Mouse (Mus musculus) limb, embryonic 11.5 days (tissue): ENCODE data around the gene Ppm1l. TPM values are rescaled to one million over a fixed set of nuclear protein-coding genes. Genes with fewer than 3 reads are reported as not detected.

Experiments used
- ATAC-seq: fragments of 200-750 bp; cut with Nextera tagmentation; 2 replicates; pipeline ENCODE4 v1.8.0; 2017; ENCODE audit warnings: low read depth; ENCODE audit not compliant: insufficient number of reproducible peaks, low FRiP score, low TSS enrichment
- DNase-seq: peaks from one replicate; pipeline ENCODE4 v3.0.0-alpha.2; 2015; ENCODE audit warnings: low spot score
- H3K27ac ChIP-seq: fragments of 300-500 bp; sonication (generic); replicated peaks from 2 replicates; pipeline ENCODE4 v1.5.1; 2014; ENCODE audit warnings: low read depth, mild to moderate bottlenecking, low read length
- H3K27me3 ChIP-seq: fragments of 300-500 bp; sonication (generic); 2 replicates; pipeline ENCODE4 v1.6.1; 2014; ENCODE audit warnings: mild to moderate bottlenecking, low read length, mixed read lengths; ENCODE audit not compliant: control insufficient read depth, insufficient read depth
- H3K36me3 ChIP-seq: fragments of 300-500 bp; sonication (generic); 2 replicates; pipeline ENCODE4 v1.6.1; 2014; ENCODE audit warnings: mild to moderate bottlenecking, low read length, moderate library complexity, mixed read lengths; ENCODE audit not compliant: control insufficient read depth, insufficient read depth
- H3K4me1 ChIP-seq: fragments of 300-500 bp; sonication (generic); 2 replicates; pipeline ENCODE4 v1.6.1; 2014; ENCODE audit warnings: low read length, mixed read lengths; ENCODE audit not compliant: control insufficient read depth, insufficient read depth
- H3K4me2 ChIP-seq: fragments of 300-500 bp; sonication (generic); 2 replicates; pipeline ENCODE4 v1.6.1; 2014; ENCODE audit warnings: low read depth, mild to moderate bottlenecking, moderate library complexity; ENCODE audit not compliant: severe bottlenecking
- H3K4me3 ChIP-seq: fragments of 300-500 bp; sonication (generic); 2 replicates; pipeline ENCODE4 v1.5.1; 2014; ENCODE audit warnings: low read depth, low read length
- H3K9ac ChIP-seq: fragments of 300-500 bp; sonication (generic); 2 replicates; pipeline ENCODE4 v1.6.1; 2014; ENCODE audit warnings: mild to moderate bottlenecking, low read length
- H3K9me3 ChIP-seq: fragments of 300-500 bp; sonication (generic); 2 replicates; pipeline ENCODE4 v1.6.1; 2016; ENCODE audit warnings: low read length; ENCODE audit not compliant: control insufficient read depth
- WGBS: fragments of 180-500 bp; shearing (Covaris S2); extraction: QIAGEN DNeasy Blood & Tissue Kit; methylation state at CpG from one replicate; pipeline ENCODE4 v1.1.7; 2014; 5-methylcytosine and 5-hydroxymethylcytosine counted together
- polyA plus RNA-seq: library from polyadenylated mRNA; unstranded; fragments of >200 nt; fragmentation: Nextera tagmentation; extraction: Ambion mirVana; gene quantifications from 2 replicates; pipeline ENCODE4 v1.2.1, GENCODE M21; 2014

Gene Ppm1l
- polyA plus RNA-seq, 1 experiment from 2014 or later, result 10.5 TPM

DNA sequence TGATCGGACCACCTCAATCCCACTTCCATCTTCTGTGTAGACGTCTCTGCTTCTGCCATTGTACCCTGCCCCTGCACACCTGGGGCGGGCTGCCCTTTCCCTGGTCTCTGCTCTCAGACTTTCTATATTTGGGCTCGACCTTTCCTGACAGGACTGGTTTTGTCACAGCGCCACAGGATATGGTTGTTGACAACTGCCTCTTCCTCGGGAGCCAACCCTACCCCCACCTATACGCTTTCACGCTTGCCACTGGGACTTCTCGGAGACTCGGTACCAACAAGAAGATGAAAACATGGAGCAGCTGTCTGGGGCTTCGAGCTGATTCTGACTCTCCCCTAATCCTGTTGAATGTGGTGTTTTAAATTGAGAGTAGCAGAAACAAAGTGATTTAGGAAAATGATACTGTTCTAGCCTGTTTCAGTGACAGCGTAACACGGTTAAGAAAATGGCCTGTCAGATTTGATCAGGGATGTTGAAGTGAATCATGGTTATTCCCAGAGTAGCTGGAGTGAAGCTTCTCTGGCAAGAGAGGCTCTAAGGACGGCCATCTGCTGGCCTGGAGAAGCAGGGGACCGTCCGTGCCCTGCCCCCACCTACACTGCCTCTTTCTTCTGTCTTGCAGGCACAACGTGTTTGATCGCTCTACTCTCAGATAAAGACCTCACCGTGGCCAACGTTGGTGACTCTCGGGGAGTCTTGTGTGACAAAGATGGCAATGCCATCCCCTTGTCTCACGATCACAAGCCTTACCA, 232.2 kb downstream of the Ppm1l start:
- Histone ChIP-seq H3K9ac (no peak overlapping the region), H3K4me2 (no peak overlapping the region), H3K27ac (no peak overlapping the region), H3K36me3 (no peaks in the 10 kb centered on the region), H3K4me3 (no peak overlapping the region), H3K27me3 (no peaks in the 10 kb centered on the region), H3K4me1 (no peaks in the 10 kb centered on the region), H3K9me3 (no peaks in the 10 kb centered on the region)
- WGBS, result 88% methylated on average over 22 of the region's 22 CpGs
- no peak for DNase-seq
- ATAC-seq, result no peak

- Histone ChIP-seq H3K36me3 (no peaks in the 10 kb centered on the region), H3K27me3 (no peaks in the 10 kb centered on the region), H3K27ac (no peak overlapping the region), H3K4me2 (no peak overlapping the region), H3K4me3 (no peak overlapping the region), H3K9ac (no peak overlapping the region), H3K9me3 (no peaks in the 10 kb centered on the region), H3K4me1 (no peaks in the 10 kb centered on the region)
- ATAC-seq (no peak), DNase-seq (no peak)
- 75% methylated on average over 4 of the region's 4 CpGs for WGBS
Measured at GRCm38 (mm10) chr3:69549602-69550001, 232.9 kb downstream of the Ppm1l start.

GRCm38 (mm10) chr3:69555511-69555910, 238.8 kb downstream of the Ppm1l start:
- Histone ChIP-seq H3K4me1 (peaks cover 7% of the 10 kb centered on the region), H3K4me3 (no peak overlapping the region), H3K36me3 (no peaks in the 10 kb centered on the region), H3K4me2 (no peak overlapping the region), H3K27me3 (no peaks in the 10 kb centered on the region), H3K27ac (no peak overlapping the region), H3K9me3 (no peaks in the 10 kb centered on the region), H3K9ac (no peak overlapping the region)
- no peak for DNase-seq
- WGBS, result 87% methylated on average over 6 of the region's 6 CpGs
- ATAC-seq, result no peak

GRCm38 (mm10) chr3:69556092-69556778, 239.6 kb downstream of the Ppm1l start:
- no peak overlapping the region for H3K4me2 ChIP-seq
- ATAC-seq (no peak), DNase-seq (no peak)
- WGBS, result 91% methylated on average over 12 of the region's 12 CpGs
- H3K9me3 ChIP-seq, result no peaks in the 10 kb centered on the region
- no peak overlapping the region for H3K27ac ChIP-seq
- peaks cover 7% of the 10 kb centered on the region for H3K4me1 ChIP-seq
- H3K4me3 ChIP-seq, result no peak overlapping the region
- H3K36me3 ChIP-seq, result no peaks in the 10 kb centered on the region
- H3K27me3 ChIP-seq, result no peaks in the 10 kb centered on the region
- H3K9ac ChIP-seq, result no peak overlapping the region

DNA sequence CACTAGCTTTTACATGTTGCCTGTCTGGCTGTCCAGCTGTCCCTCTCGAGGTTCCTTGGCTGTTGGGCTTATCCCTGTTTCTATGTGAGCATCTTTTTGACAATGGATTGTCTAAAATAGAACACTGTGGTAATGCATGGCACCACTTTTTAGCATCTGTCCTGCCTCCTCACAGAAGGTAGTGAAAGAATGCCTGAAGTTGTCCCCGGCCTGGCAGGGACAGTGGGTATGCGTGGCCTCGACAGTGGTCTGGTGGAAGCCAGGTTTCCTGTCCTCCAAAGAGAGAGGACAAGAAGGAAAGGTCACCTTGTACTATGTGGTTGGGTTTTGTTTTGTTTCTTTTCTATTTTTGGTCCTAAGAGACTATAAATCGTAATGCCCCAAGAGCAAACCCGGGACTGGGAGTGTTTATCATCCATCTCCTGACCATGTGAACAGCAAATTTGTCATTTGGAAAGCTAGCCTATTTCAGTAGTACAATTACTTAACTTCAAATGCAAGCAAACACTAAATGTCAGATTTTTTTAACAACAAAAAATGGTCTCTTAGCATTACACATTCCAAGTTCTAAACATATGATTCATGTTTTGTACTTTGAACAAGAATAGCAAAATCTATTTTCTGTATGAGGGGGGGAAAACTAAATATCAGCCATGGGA, 242.8 kb downstream of the Ppm1l start:
- H3K4me3 ChIP-seq, result no peak overlapping the region
- WGBS, result 88% methylated on average over 6 of the region's 6 CpGs
- no peak overlapping the region for H3K4me2 ChIP-seq
- ATAC-seq (no peak), DNase-seq (no peak)
- no peaks in the 10 kb centered on the region for H3K9me3 ChIP-seq
- H3K27ac ChIP-seq, result no peak overlapping the region
- no peaks in the 10 kb centered on the region for H3K36me3 ChIP-seq
- H3K9ac ChIP-seq, result no peak overlapping the region
- H3K4me1 ChIP-seq, result peaks cover 7% of the 10 kb centered on the region
- H3K27me3 ChIP-seq, result no peaks in the 10 kb centered on the region

GRCm38 (mm10) chr3:69559975-69560330, 243.3 kb downstream of the Ppm1l start:
- H3K27me3 ChIP-seq, result no peaks in the 10 kb centered on the region
- WGBS, result 94% methylated on average over 7 of the region's 7 CpGs
- H3K4me2 ChIP-seq, result no peak overlapping the region
- ATAC-seq (no peak), DNase-seq (no peak)
- no peaks in the 10 kb centered on the region for H3K36me3 ChIP-seq
- peaks cover 7% of the 10 kb centered on the region for H3K4me1 ChIP-seq
- H3K9ac ChIP-seq, result no peak overlapping the region
- H3K4me3 ChIP-seq, result no peak overlapping the region
- no peaks in the 10 kb centered on the region for H3K9me3 ChIP-seq
- H3K27ac ChIP-seq, result no peak overlapping the region

GRCm38 (mm10) chr3:69561686-69562085, 245.0 kb downstream of the Ppm1l start:
- Histone ChIP-seq H3K4me3 (no peak overlapping the region), H3K9ac (no peak overlapping the region), H3K4me1 (peaks cover 7% of the 10 kb centered on the region), H3K27me3 (no peaks in the 10 kb centered on the region), H3K4me2 (no peak overlapping the region), H3K36me3 (no peaks in the 10 kb centered on the region), H3K27ac (no peak overlapping the region), H3K9me3 (no peaks in the 10 kb centered on the region)
- ATAC-seq, result no peak
- DNase-seq, result no peak
- 84% methylated on average over 5 of the region's 5 CpGs for WGBS

DNA sequence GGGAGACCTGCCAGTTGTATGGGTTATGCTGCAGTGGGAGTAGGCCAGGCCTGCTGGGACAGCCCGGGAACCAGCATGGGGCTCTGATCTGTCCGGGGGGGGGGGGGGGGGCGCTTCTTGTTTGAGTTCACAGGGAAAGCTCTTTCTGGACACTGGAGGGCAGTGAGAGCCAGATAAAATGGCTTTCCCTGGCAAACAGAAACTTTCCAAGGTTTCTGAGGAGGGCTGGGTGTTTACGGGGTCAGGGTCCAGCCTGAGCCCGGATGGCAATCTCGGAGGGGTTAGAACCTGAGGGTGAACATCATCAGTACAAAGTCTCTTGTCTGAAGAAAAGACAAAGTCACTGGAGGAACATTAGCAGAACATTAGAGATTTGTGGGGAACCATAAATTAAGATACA, 246.7 kb downstream of the Ppm1l start:
- H3K9me3 ChIP-seq, result no peaks in the 10 kb centered on the region
- DNase-seq (no peak), ATAC-seq (no peak)
- H3K27ac ChIP-seq, result no peak overlapping the region
- no peak overlapping the region for H3K4me2 ChIP-seq
- no peaks in the 10 kb centered on the region for H3K36me3 ChIP-seq
- H3K4me1 ChIP-seq, result peaks cover 4% of the 10 kb centered on the region; the same call in 1 of the 2 replicates
- H3K4me3 ChIP-seq, result no peak overlapping the region
- no peak overlapping the region for H3K9ac ChIP-seq
- WGBS, result 77% methylated on average over 6 of the region's 6 CpGs
- H3K27me3 ChIP-seq, result no peaks in the 10 kb centered on the region
